Mouse (Mus musculus): Measurements from ENCODE around the gene Skap1. TPM values are rescaled to one million over a fixed set of nuclear protein-coding genes. Genes with fewer than 3 reads are reported as not detected.
A peak's percentile ranks its signal among the peaks of the same experiment; 100 is the strongest.

The Skap1 gene
- polyA plus RNA-seq, 1 experiment = 3.0 TPM

- H3K4me3 ChIP-seq (ENCODE audit: insufficient read depth, low read length) = no peak overlapping the region
- H3K4me1 ChIP-seq (ENCODE audit: control insufficient read depth, insufficient read depth, low read length) = no peaks in the 10 kb centered on the region
- TF ChIP-seq CTCF (IDR thresholded peaks at IDR 0.05; ENCODE audit: extremely low read depth, insufficient read depth, low read length) (no peak), POLR2A (IDR thresholded peaks at IDR 0.05; ENCODE audit: extremely low read depth, insufficient read depth, low read length) (no peak)
- H3K27ac ChIP-seq (ENCODE audit: insufficient read depth, low read length) = no peak overlapping the region
These were observed 254.2 kb downstream of the Skap1 start for GRCm38 (mm10) chr11:96718609-96719008.

GRCm38 (mm10) chr11:96725833-96726232, 261.4 kb downstream of the Skap1 start:
- Histone ChIP-seq H3K27ac (ENCODE audit: insufficient read depth, low read length) (no peak overlapping the region), H3K4me1 (ENCODE audit: control insufficient read depth, insufficient read depth, low read length) (no peaks in the 10 kb centered on the region), H3K4me3 (ENCODE audit: insufficient read depth, low read length) (no peak overlapping the region)
- TF ChIP-seq POLR2A (IDR thresholded peaks at IDR 0.05; ENCODE audit: extremely low read depth, insufficient read depth, low read length) (no peak), CTCF (IDR thresholded peaks at IDR 0.05; ENCODE audit: extremely low read depth, insufficient read depth, low read length) (no peak)

- Histone ChIP-seq H3K4me3 (ENCODE audit: insufficient read depth, low read length) (no peak overlapping the region), H3K27ac (ENCODE audit: insufficient read depth, low read length) (no peak overlapping the region), H3K4me1 (ENCODE audit: control insufficient read depth, insufficient read depth, low read length) (no peaks in the 10 kb centered on the region)
- TF ChIP-seq POLR2A (IDR thresholded peaks at IDR 0.05; ENCODE audit: extremely low read depth, insufficient read depth, low read length) (no peak), CTCF (IDR thresholded peaks at IDR 0.05; ENCODE audit: extremely low read depth, insufficient read depth, low read length) (no peak)
These were observed 264.2 kb downstream of the Skap1 start for GRCm38 (mm10) chr11:96728577-96728976.

- H3K27ac ChIP-seq (ENCODE audit: insufficient read depth, low read length) = no peak overlapping the region
- no peaks in the 10 kb centered on the region for H3K4me1 ChIP-seq (ENCODE audit: control insufficient read depth, insufficient read depth, low read length)
- H3K4me3 ChIP-seq (ENCODE audit: insufficient read depth, low read length) = no peak overlapping the region
- TF ChIP-seq CTCF (IDR thresholded peaks at IDR 0.05; ENCODE audit: extremely low read depth, insufficient read depth, low read length) = peak; percentile 26; the same call in 1 of the 2 replicates
- no peak for TF ChIP-seq POLR2A (IDR thresholded peaks at IDR 0.05; ENCODE audit: extremely low read depth, insufficient read depth, low read length)
These were observed 265.1 kb downstream of the Skap1 start for GRCm38 (mm10) chr11:96729462-96729861.

- Histone ChIP-seq H3K27ac (ENCODE audit: insufficient read depth, low read length) (no peak overlapping the region), H3K4me1 (ENCODE audit: control insufficient read depth, insufficient read depth, low read length) (no peaks in the 10 kb centered on the region), H3K4me3 (ENCODE audit: insufficient read depth, low read length) (no peak overlapping the region)
- TF ChIP-seq POLR2A (IDR thresholded peaks at IDR 0.05; ENCODE audit: extremely low read depth, insufficient read depth, low read length) (no peak), CTCF (IDR thresholded peaks at IDR 0.05; ENCODE audit: extremely low read depth, insufficient read depth, low read length) (no peak)
These were observed 265.9 kb downstream of the Skap1 start for GRCm38 (mm10) chr11:96730327-96730726.

GRCm38 (mm10) chr11:96732657-96733056, 268.3 kb downstream of the Skap1 start:
- Histone ChIP-seq H3K4me3 (ENCODE audit: insufficient read depth, low read length) (no peak overlapping the region), H3K4me1 (ENCODE audit: control insufficient read depth, insufficient read depth, low read length) (no peaks in the 10 kb centered on the region), H3K27ac (ENCODE audit: insufficient read depth, low read length) (no peak overlapping the region)
- TF ChIP-seq CTCF (IDR thresholded peaks at IDR 0.05; ENCODE audit: extremely low read depth, insufficient read depth, low read length) (no peak), POLR2A (IDR thresholded peaks at IDR 0.05; ENCODE audit: extremely low read depth, insufficient read depth, low read length) (no peak)

- H3K4me3 ChIP-seq (ENCODE audit: insufficient read depth, low read length) = peak overlapping the region; percentile 4; the same call in 1 of the 2 replicates
- TF ChIP-seq POLR2A (IDR thresholded peaks at IDR 0.05; ENCODE audit: extremely low read depth, insufficient read depth, low read length) (no peak), CTCF (IDR thresholded peaks at IDR 0.05; ENCODE audit: extremely low read depth, insufficient read depth, low read length) (peak; percentile 25; the same call in 1 of the 2 replicates)
- H3K27ac ChIP-seq (ENCODE audit: insufficient read depth, low read length) = no peak overlapping the region
- no peaks in the 10 kb centered on the region for H3K4me1 ChIP-seq (ENCODE audit: control insufficient read depth, insufficient read depth, low read length)
These were observed 271.5 kb downstream of the Skap1 start for GRCm38 (mm10) chr11:96735908-96736307.

- no peak for TF ChIP-seq CTCF (IDR thresholded peaks at IDR 0.05; ENCODE audit: extremely low read depth, insufficient read depth, low read length)
- TF ChIP-seq POLR2A (IDR thresholded peaks at IDR 0.05; ENCODE audit: extremely low read depth, insufficient read depth, low read length) = no peak
- H3K4me1 ChIP-seq (ENCODE audit: control insufficient read depth, insufficient read depth, low read length) = no peaks in the 10 kb centered on the region
These were observed 272.0 kb downstream of the Skap1 start for GRCm38 (mm10) chr11:96736361-96736760.

GRCm38 (mm10) chr11:96737673-96738471, 273.5 kb downstream of the Skap1 start:
- Histone ChIP-seq H3K27ac (ENCODE audit: insufficient read depth, low read length) (no peak overlapping the region), H3K4me3 (ENCODE audit: insufficient read depth, low read length) (no peak overlapping the region), H3K4me1 (ENCODE audit: control insufficient read depth, insufficient read depth, low read length) (no peaks in the 10 kb centered on the region)
- TF ChIP-seq CTCF (IDR thresholded peaks at IDR 0.05; ENCODE audit: extremely low read depth, insufficient read depth, low read length) = 0 out of 2 replicates have a peak, but pooled peaks have one; percentile 8
- no peak for TF ChIP-seq POLR2A (IDR thresholded peaks at IDR 0.05; ENCODE audit: extremely low read depth, insufficient read depth, low read length)

More at GRCm38 (mm10) chr11:96736361-96736760, 272.0 kb downstream of the Skap1 start:
- H3K4me3 ChIP-seq (ENCODE audit: insufficient read depth, low read length) = 0 out of 2 replicates have a peak overlapping the region, but pooled peaks have one; percentile 4
- H3K27ac ChIP-seq (ENCODE audit: insufficient read depth, low read length) = no peak overlapping the region

- H3K4me1 ChIP-seq (ENCODE audit: control insufficient read depth, insufficient read depth, low read length) = no peaks in the 10 kb centered on the region
- TF ChIP-seq POLR2A (IDR thresholded peaks at IDR 0.05; ENCODE audit: extremely low read depth, insufficient read depth, low read length) (no peak), CTCF (IDR thresholded peaks at IDR 0.05; ENCODE audit: extremely low read depth, insufficient read depth, low read length) (no peak)
- H3K27ac ChIP-seq (ENCODE audit: insufficient read depth, low read length) = no peak overlapping the region
- no peak overlapping the region for H3K4me3 ChIP-seq (ENCODE audit: insufficient read depth, low read length)
These were observed 276.4 kb downstream of the Skap1 start for GRCm38 (mm10) chr11:96740796-96741195.
